Mouse (Mus musculus) embryonic facial prominence, embryonic 12.5 days (tissue): ENCODE measurements around the gene Cttn. TPM values are rescaled to one million over a fixed set of nuclear protein-coding genes. Genes with fewer than 3 reads are reported as not detected.

ENCODE experiments used
- ATAC-seq: fragments of 200-750 bp; cut with Nextera tagmentation; 2 replicates; pipeline ENCODE4 v1.8.0; 2017; ENCODE audit not compliant: insufficient number of reproducible peaks, insufficient read depth, low FRiP score, low TSS enrichment
- H3K27ac ChIP-seq: fragments of 300-500 bp; sonication (generic); 2 replicates; pipeline ENCODE4 v1.5.1; 2016; ENCODE audit warnings: mild to moderate bottlenecking
- H3K27me3 ChIP-seq: fragments of 300-500 bp; sonication (generic); 2 replicates; pipeline ENCODE4 v1.6.1; 2016; ENCODE audit warnings: mild to moderate bottlenecking, moderate library complexity
- H3K36me3 ChIP-seq: fragments of 300-500 bp; sonication (generic); 2 replicates; pipeline ENCODE4 v1.6.1; 2016; ENCODE audit warnings: mild to moderate bottlenecking
- H3K4me1 ChIP-seq: fragments of 300-500 bp; sonication (generic); 2 replicates; pipeline ENCODE4 v1.6.1; 2016
- H3K4me2 ChIP-seq: fragments of 300-500 bp; sonication (generic); replicated peaks from 2 replicates; pipeline ENCODE4 v1.6.1; 2016; ENCODE audit warnings: mild to moderate bottlenecking, moderate library complexity
- H3K4me3 ChIP-seq: fragments of 300-500 bp; sonication (generic); 2 replicates; pipeline ENCODE4 v1.5.1; 2016; ENCODE audit warnings: mild to moderate bottlenecking
- H3K9ac ChIP-seq: fragments of 300-500 bp; sonication (generic); 2 replicates; pipeline ENCODE4 v1.6.1; 2016; ENCODE audit warnings: mild to moderate bottlenecking, moderate library complexity
- H3K9me3 ChIP-seq: fragments of 300-500 bp; sonication (generic); 2 replicates; pipeline ENCODE4 v1.6.1; 2016; ENCODE audit warnings: mild to moderate bottlenecking, moderate library complexity
- WGBS: fragments of 180-500 bp; shearing (Covaris S2); methylation state at CpG from one replicate; pipeline ENCODE4 v1.1.7; 2016; 5-methylcytosine and 5-hydroxymethylcytosine counted together
- polyA plus RNA-seq: library from polyadenylated mRNA; unstranded; fragments of >200 nt; fragmentation: Nextera tagmentation; extraction: Ambion mirVana; gene quantifications from 2 replicates; pipeline ENCODE4 v1.2.1, GENCODE M21; 2016

Cttn gene
- polyA plus RNA-seq, 1 experiment from 2014 or later, result 176 TPM

GRCm38 (mm10) chr7:144473486-144473885, 2.7 kb upstream of the Cttn start:
- Histone ChIP-seq H3K4me3 (no peak overlapping the region), H3K9ac (no peak overlapping the region), H3K27me3 (no peaks in the 10 kb centered on the region), H3K9me3 (no peaks in the 10 kb centered on the region), H3K4me2 (no peak overlapping the region), H3K27ac (no peak overlapping the region), H3K4me1 (peaks cover 13% of the 10 kb centered on the region), H3K36me3 (peaks cover 22% of the 10 kb centered on the region)
- 70% methylated on average over 4 of the region's 4 CpGs for WGBS
- no peak for ATAC-seq

GRCm38 (mm10) chr7:144471103-144471502, 294 bp upstream of the Cttn start:
- H3K27ac ChIP-seq, result peak overlapping the region; percentile 69; the same call in 1 of the 2 replicates
- no peak for ATAC-seq
- H3K9ac ChIP-seq, result peak overlapping the region; percentile 97
- no peaks in the 10 kb centered on the region for H3K9me3 ChIP-seq
- H3K4me2 ChIP-seq, result peak overlapping the region; percentile 78
- peaks cover 16% of the 10 kb centered on the region for H3K4me1 ChIP-seq
- H3K27me3 ChIP-seq, result no peaks in the 10 kb centered on the region
- peaks cover 11% of the 10 kb centered on the region; the same call in 1 of the 2 replicates for H3K36me3 ChIP-seq
- H3K4me3 ChIP-seq, result peak overlapping the region; percentile 98
- WGBS, result 82% methylated on average over 2 of the region's 2 CpGs

- peaks cover 13% of the 10 kb centered on the region for H3K36me3 ChIP-seq
- H3K9ac ChIP-seq, result peak overlapping the region; percentile 97
- H3K27ac ChIP-seq, result peak overlapping the region; percentile 69
- H3K4me2 ChIP-seq, result peak overlapping the region; percentile 78
- peaks cover 16% of the 10 kb centered on the region for H3K4me1 ChIP-seq
- H3K9me3 ChIP-seq, result no peaks in the 10 kb centered on the region
- H3K4me3 ChIP-seq, result peak overlapping the region; percentile 98
- peak; percentile 67 for ATAC-seq
- 1% methylated on average over 31 of the region's 31 CpGs for WGBS
- no peaks in the 10 kb centered on the region for H3K27me3 ChIP-seq
These were observed 783 bp downstream of the Cttn start for GRCm38 (mm10) chr7:144469908-144470544.

GRCm38 (mm10) chr7:144469181-144469641, 1.6 kb downstream of the Cttn start:
- WGBS, result 20% methylated on average over 4 of the region's 4 CpGs

GRCm38 (mm10) chr7:144468741-144469140, 2.1 kb downstream of the Cttn start:
- Histone ChIP-seq H3K9ac (no peak overlapping the region), H3K4me1 (peaks cover 16% of the 10 kb centered on the region), H3K9me3 (no peaks in the 10 kb centered on the region), H3K36me3 (peaks cover 23% of the 10 kb centered on the region), H3K27ac (no peak overlapping the region), H3K4me2 (peak overlapping the region; percentile 78), H3K27me3 (no peaks in the 10 kb centered on the region), H3K4me3 (peak overlapping the region; percentile 98; the same call in 1 of the 2 replicates)
- no peak for ATAC-seq
- 87% methylated on average over 5 of the region's 5 CpGs for WGBS

More at GRCm38 (mm10) chr7:144469181-144469641, 1.6 kb downstream of the Cttn start:
- Histone ChIP-seq H3K9me3 (no peaks in the 10 kb centered on the region), H3K27ac (0 out of 2 replicates have a peak overlapping the region, but pooled peaks have one; percentile 26), H3K4me3 (peak overlapping the region; percentile 98), H3K4me1 (peaks cover 16% of the 10 kb centered on the region), H3K36me3 (peaks cover 21% of the 10 kb centered on the region), H3K4me2 (peak overlapping the region; percentile 78), H3K27me3 (no peaks in the 10 kb centered on the region), H3K9ac (peak overlapping the region; percentile 97)
- no peak for ATAC-seq

- no peak overlapping the region for H3K27ac ChIP-seq
- ATAC-seq, result no peak
- H3K27me3 ChIP-seq, result no peaks in the 10 kb centered on the region
- H3K36me3 ChIP-seq, result peaks cover 81% of the 10 kb centered on the region
- no peak overlapping the region for H3K4me3 ChIP-seq
- no peaks in the 10 kb centered on the region for H3K4me1 ChIP-seq
- no peaks in the 10 kb centered on the region for H3K9me3 ChIP-seq
- no peak overlapping the region for H3K4me2 ChIP-seq
- WGBS, result 89% methylated on average over 7 of the region's 7 CpGs
- H3K9ac ChIP-seq, result no peak overlapping the region
These were observed 8.2 kb downstream of the Cttn start for GRCm38 (mm10) chr7:144462577-144462976.

GRCm38 (mm10) chr7:144461246-144461902, 9.4 kb downstream of the Cttn start:
- WGBS, result 91% methylated on average over 6 of the region's 6 CpGs
- ATAC-seq, result no peak
- H3K36me3 ChIP-seq, result peaks cover 93% of the 10 kb centered on the region

GRCm38 (mm10) chr7:144458881-144459280, 11.9 kb downstream of the Cttn start:
- WGBS, result 90% methylated on average over 1 of the region's 1 CpGs
- no peak for ATAC-seq
- H3K27me3 ChIP-seq, result no peaks in the 10 kb centered on the region
- no peak overlapping the region for H3K9ac ChIP-seq
- no peak overlapping the region for H3K4me3 ChIP-seq
- H3K27ac ChIP-seq, result no peak overlapping the region
- no peaks in the 10 kb centered on the region for H3K9me3 ChIP-seq
- no peak overlapping the region for H3K4me2 ChIP-seq
- H3K4me1 ChIP-seq, result no peaks in the 10 kb centered on the region
- H3K36me3 ChIP-seq, result peaks cover 100% of the 10 kb centered on the region

More at GRCm38 (mm10) chr7:144461246-144461902, 9.4 kb downstream of the Cttn start:
- Histone ChIP-seq H3K4me3 (no peak overlapping the region), H3K4me2 (no peak overlapping the region), H3K4me1 (no peaks in the 10 kb centered on the region), H3K27me3 (no peaks in the 10 kb centered on the region), H3K9ac (no peak overlapping the region), H3K9me3 (no peaks in the 10 kb centered on the region), H3K27ac (no peak overlapping the region)

GRCm38 (mm10) chr7:144450661-144451060, 20.1 kb downstream of the Cttn start:
- Histone ChIP-seq H3K36me3 (peaks cover 97% of the 10 kb centered on the region), H3K4me1 (no peaks in the 10 kb centered on the region), H3K9ac (no peak overlapping the region), H3K9me3 (no peaks in the 10 kb centered on the region), H3K4me2 (no peak overlapping the region), H3K27me3 (no peaks in the 10 kb centered on the region), H3K27ac (no peak overlapping the region), H3K4me3 (no peak overlapping the region)
- ATAC-seq, result no peak
- 91% methylated on average over 9 of the region's 9 CpGs for WGBS

- H3K9me3 ChIP-seq, result no peaks in the 10 kb centered on the region
- no peak overlapping the region for H3K27ac ChIP-seq
- no peaks in the 10 kb centered on the region for H3K4me1 ChIP-seq
- no peak overlapping the region for H3K9ac ChIP-seq
- no peak overlapping the region for H3K4me2 ChIP-seq
- H3K4me3 ChIP-seq, result no peak overlapping the region
- H3K36me3 ChIP-seq, result peaks cover 97% of the 10 kb centered on the region
- no peaks in the 10 kb centered on the region for H3K27me3 ChIP-seq
- WGBS, result 93% methylated on average over 13 of the region's 13 CpGs
- ATAC-seq, result no peak
These were observed 20.9 kb downstream of the Cttn start for GRCm38 (mm10) chr7:144449637-144450570.

- ATAC-seq, result no peak
- 77% methylated on average over 1 of the region's 1 CpGs for whole genome bisulfite sequencing
- H3K4me1 ChIP-seq, result no peaks in the 10 kb centered on the region
- no peak overlapping the region for H3K4me2 ChIP-seq
- H3K9ac ChIP-seq, result no peak overlapping the region
- H3K27ac ChIP-seq, result no peak overlapping the region
- no peak overlapping the region for H3K4me3 ChIP-seq
- H3K27me3 ChIP-seq, result no peaks in the 10 kb centered on the region
- no peaks in the 10 kb centered on the region for H3K9me3 ChIP-seq
- H3K36me3 ChIP-seq, result peaks cover 92% of the 10 kb centered on the region
These were observed 22.6 kb downstream of the Cttn start for GRCm38 (mm10) chr7:144448186-144448585.
